Mouse (Mus musculus) heart, postnatal 25 days (tissue): Measurements from ENCODE around the gene St5. TPM values are rescaled to one million over a fixed set of nuclear protein-coding genes. Genes with fewer than 3 reads are reported as not detected.

ENCODE experiments used
- DNase-seq: peaks from one replicate; pipeline ENCODE4 v3.0.0; 2022; ENCODE audit warnings: low spot score
- intact Hi-C: fragments of 180-260 bp; cut with DNase I; formaldehyde crosslinking; loops from one replicate; pipeline ENCODE4 v1.15.1; 2025
- total RNA-seq, 2 experiments: library from RNA; stranded (reverse); gene quantifications; 2 replicates each; pipeline ENCODE4 v1.2.3; 2021

The St5 gene
- total RNA-seq, 2 experiments from 2014 or later = 28.0 to 30.2 TPM

- intact Hi-C loops = loop anchor here (5.0 kb wide), 1 partner anchor 53 kb away; no protein-coding TSS in a partner anchor
- DNase-seq = no peak
Observed at GRCm38 (mm10) chr7:109614939-109615338, 88.5 kb downstream of the St5 start.

- intact Hi-C loops = no loop called here
- DNase-seq = no peak
Observed at GRCm38 (mm10) chr7:109613531-109614021, 89.8 kb downstream of the St5 start.

- intact Hi-C loops = no loop called here
- DNase-seq = no peak
Observed at GRCm38 (mm10) chr7:109613051-109613450, 90.4 kb downstream of the St5 start.

- no peak for DNase-seq
Observed at GRCm38 (mm10) chr7:109612531-109612930, 90.9 kb downstream of the St5 start.

GRCm38 (mm10) chr7:109610348-109610747 is 93.1 kb downstream of the St5 start:
- intact Hi-C loops = no loop called here
- no peak for DNase-seq

More at GRCm38 (mm10) chr7:109612531-109612930, 90.9 kb downstream of the St5 start:
- intact Hi-C loops = no loop called here

- intact Hi-C loops = no loop called here
- no peak for DNase-seq
Observed at GRCm38 (mm10) chr7:109609565-109610345, 93.7 kb downstream of the St5 start.

- DNase-seq = no peak
- intact Hi-C loops = no loop called here
Observed at GRCm38 (mm10) chr7:109608831-109609230, 94.6 kb downstream of the St5 start.

- no peak for DNase-seq
Observed at GRCm38 (mm10) chr7:109606994-109607610, 96.3 kb downstream of the St5 start.

GRCm38 (mm10) chr7:109602562-109602961 is 100.8 kb downstream of the St5 start:
- intact Hi-C loops = no loop called here
- DNase-seq = no peak

More at GRCm38 (mm10) chr7:109606994-109607610, 96.3 kb downstream of the St5 start:
- intact Hi-C loops = no loop called here

- intact Hi-C loops = no loop called here
- no peak for DNase-seq
Observed at GRCm38 (mm10) chr7:109602022-109602421, 101.4 kb downstream of the St5 start.

GRCm38 (mm10) chr7:109600702-109601101 is 102.7 kb downstream of the St5 start:
- intact Hi-C loops = no loop called here
- DNase-seq = no peak

- intact Hi-C loops = no loop called here
- DNase-seq = no peak
Observed at GRCm38 (mm10) chr7:109599998-109600397, 103.4 kb downstream of the St5 start.

- intact Hi-C loops = no loop called here
- DNase-seq = no peak
Observed at GRCm38 (mm10) chr7:109594845-109595531, 108.4 kb downstream of the St5 start.

GRCm38 (mm10) chr7:109593992-109594391 is 109.4 kb downstream of the St5 start:
- no peak for DNase-seq
- intact Hi-C loops = no loop called here

GRCm38 (mm10) chr7:109592184-109592583 is 111.2 kb downstream of the St5 start:
- intact Hi-C loops = no loop called here
- no peak for DNase-seq

GRCm38 (mm10) chr7:109590576-109590975 is 112.8 kb downstream of the St5 start:
- peak; percentile 44 for DNase-seq
- intact Hi-C loops = no loop called here

GRCm38 (mm10) chr7:109588990-109589389 is 114.4 kb downstream of the St5 start:
- intact Hi-C loops = no loop called here
- DNase-seq = no peak

GRCm38 (mm10) chr7:109588145-109588544 is 115.3 kb downstream of the St5 start:
- intact Hi-C loops = no loop called here
- DNase-seq = no peak

- DNase-seq = no peak
- intact Hi-C loops = no loop called here
Observed at GRCm38 (mm10) chr7:109584467-109584866, 118.9 kb downstream of the St5 start.

- intact Hi-C loops = no loop called here
- DNase-seq = no peak
Observed at GRCm38 (mm10) chr7:109580489-109580888, 122.9 kb downstream of the St5 start.
